Mouse (Mus musculus) adrenal gland, postnatal 10 days (tissue): ENCODE results near the gene Dysf. TPM values are rescaled to one million over a fixed set of nuclear protein-coding genes. Genes with fewer than 3 reads are reported as not detected.

Source experiments
- DNase-seq: peaks from one replicate; pipeline ENCODE4 v3.0.0; 2021; ENCODE audit warnings: mixed read lengths
- total RNA-seq, 2 experiments: library from RNA; stranded (reverse); gene quantifications; 2 replicates each; pipeline ENCODE4 v1.2.3; 2021

The Dysf gene
- total RNA-seq, 2 experiments from 2014 or later = 35.0 to 51.6 TPM

DNA sequence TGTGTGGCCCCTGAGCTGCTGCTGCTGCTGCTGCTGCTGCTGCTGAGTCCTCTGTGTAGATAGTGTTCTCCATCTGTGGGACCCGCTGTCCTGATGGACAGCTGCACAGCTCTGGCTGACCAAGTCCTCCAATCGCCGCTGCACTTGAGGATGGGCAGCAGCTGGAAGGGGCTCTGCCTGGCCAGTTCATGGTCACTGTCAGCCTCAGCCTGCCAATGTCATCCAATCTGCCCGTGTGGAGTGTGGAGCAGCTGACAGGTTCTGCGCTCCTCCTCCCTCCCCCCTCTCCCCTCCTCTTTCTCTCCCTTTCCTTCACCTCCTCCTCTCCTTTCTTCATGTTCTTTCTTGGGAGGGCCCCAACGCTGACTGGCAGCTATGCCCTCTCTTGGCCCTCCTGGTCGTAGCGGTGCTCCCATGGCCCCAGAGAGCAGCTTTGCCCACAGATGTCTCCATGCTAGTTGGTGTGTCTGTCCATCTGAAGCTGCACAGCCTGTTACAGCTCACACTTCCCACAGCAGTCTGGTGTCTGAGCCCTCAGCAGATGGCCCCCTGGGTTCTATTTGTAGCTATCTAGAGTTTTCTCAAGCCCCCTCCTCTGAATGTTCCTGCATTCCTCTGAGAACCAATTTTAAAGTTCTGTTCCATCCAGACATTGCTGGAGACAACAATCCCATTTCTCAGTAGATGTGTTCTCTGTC, 223.8 kb downstream of the Dysf start:
- DNase-seq = no peak

GRCm38 (mm10) chr6:84233783-84234182, 225.4 kb downstream of the Dysf start:
- peak; percentile 87 for DNase-seq

DNA sequence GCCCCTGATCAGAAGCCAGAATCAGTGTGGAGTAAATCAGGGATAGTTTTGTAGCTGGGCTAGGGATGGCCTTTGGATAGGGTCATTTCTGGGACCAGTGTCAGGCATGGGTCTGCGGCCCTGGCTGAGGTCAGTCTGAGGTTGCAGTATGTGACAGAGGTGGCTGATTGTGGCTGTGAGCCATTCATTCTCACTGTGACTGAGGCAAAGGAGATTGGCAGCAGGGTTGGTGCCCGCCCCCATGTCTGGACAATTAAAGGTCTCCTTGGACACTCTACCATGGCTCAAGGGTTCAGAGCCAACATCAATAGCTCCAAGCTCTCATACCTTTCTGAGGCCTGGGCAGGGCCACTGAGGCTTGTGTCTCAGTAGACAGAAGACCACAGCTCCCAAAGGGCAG, 227.0 kb downstream of the Dysf start:
- no peak for DNase-seq

DNA sequence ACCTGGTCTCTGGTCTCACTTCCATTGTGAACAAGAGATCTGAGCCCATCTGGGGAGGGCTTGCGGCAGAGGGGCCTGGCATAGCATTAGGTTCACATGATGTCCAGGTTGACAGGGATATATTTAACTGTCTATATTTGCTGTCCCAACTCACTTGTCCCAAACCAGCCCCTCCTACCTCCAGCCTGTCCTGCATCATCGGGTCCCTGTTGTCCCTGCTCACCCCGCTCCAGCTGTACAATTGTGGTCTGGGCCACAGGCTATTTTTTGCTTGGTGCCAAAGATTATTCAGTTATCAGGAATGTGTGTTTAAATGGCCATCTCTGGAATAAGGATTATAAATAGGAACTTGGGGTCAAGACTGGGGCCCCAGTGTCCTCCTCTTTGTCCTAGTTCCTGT, 235.0 kb downstream of the Dysf start:
- DNase-seq = no peak

DNA sequence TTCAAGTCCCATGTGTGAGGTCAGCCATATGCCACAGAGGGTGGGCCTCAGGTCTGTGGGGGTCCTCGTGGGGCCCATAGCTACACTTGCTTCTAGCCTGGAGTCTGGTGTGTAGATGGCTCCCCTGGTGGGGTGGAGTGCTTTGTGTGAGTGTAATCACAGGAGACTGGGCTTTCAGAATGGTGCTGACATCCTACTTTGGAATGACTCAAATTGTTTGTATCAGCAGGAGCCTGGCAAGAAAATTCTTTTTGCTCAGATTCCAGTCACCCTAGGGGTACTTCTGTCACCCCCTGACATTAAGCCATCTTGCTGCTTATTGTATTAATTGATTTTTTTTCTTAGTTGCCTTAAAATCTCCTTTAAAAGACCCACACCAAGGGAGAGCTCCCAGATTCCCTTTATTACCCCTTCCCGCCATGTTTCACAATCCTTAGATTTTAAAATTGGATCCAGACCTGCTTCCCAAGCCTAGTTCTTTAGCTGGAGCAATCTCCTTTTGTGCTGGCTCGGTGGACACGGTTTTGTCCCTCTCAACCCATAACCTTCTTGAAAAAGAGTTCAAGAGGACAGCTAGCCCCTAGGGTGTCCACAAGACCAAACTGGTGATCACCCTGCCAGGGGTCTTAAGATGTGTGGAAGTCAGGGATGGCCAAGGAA, 237.8 kb downstream of the Dysf start:
- no peak for DNase-seq

DNA sequence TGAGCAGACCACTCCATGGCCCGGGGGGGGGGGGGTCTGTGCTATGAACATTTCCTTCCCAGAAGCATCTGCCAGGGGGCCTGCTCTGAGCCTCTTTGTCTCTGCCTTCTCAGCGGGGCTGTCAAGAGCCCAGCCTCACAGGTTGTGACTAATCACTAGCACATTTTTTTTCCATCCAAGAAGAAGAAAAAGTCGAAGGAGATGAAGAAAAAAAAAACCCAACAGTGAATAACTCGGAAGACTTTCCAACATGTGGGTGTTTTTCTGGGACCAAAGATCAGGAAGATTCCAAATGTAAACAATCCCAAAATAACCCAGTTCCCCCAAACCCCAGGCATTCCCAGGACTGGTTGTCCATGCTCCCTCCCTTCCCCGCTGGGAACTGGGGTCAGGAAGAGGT, 238.6 kb downstream of the Dysf start:
- no peak for DNase-seq

Other genes with a start within 250 kb of the Dysf start
- gene Ankrd53, start 245.9 kb upstream of the Dysf start, total RNA-seq = under 1 TPM in 1 of 2 experiments, not detected in 1; 0.15 TPM
- gene Tex261, start 232.8 kb upstream of the Dysf start, total RNA-seq = 10 to 100 TPM; 89.1 to 93.1 TPM
- gene Nagk, start 213.6 kb upstream of the Dysf start, total RNA-seq = 10 to 100 TPM; 38.8 to 42.8 TPM
- 10 to 100 TPM; 24.8 to 25.4 TPM for gene Paip2b, start 176.8 kb upstream of the Dysf start, total RNA-seq
- gene Zfp638, start 141.5 kb upstream of the Dysf start, total RNA-seq = 10 to 100 TPM; 69.6 to 82.5 TPM